Mouse (Mus musculus): ENCODE measurements around the gene Arhgap21. TPM values are rescaled to one million over a fixed set of nuclear protein-coding genes. Genes with fewer than 3 reads are reported as not detected.
A peak's percentile ranks its signal among the peaks of the same experiment; 100 is the strongest.

Arhgap21 gene
- polyA plus RNA-seq, 1 experiment from 2014 or later = 11.8 TPM

- Histone ChIP-seq H3K9ac (no peak overlapping the region), H3K4me3 (no peak overlapping the region), H3K4me2 (no peak overlapping the region), H3K9me3 (no peaks in the 10 kb centered on the region), H3K36me3 (no peaks in the 10 kb centered on the region), H3K4me1 (peaks cover 7% of the 10 kb centered on the region; the same call in 1 of the 2 replicates), H3K27ac (no peak overlapping the region), H3K27me3 (no peaks in the 10 kb centered on the region)
- 39% methylated on average over 3 of the region's 3 CpGs for WGBS
- ATAC-seq (ENCODE audit: borderline replicate concordance, extremely low read depth, low FRiP score, low TSS enrichment) = peak; percentile 71
Observed at GRCm38 (mm10) chr2:20987822-20988221, 19.1 kb upstream of the Arhgap21 start.

DNA sequence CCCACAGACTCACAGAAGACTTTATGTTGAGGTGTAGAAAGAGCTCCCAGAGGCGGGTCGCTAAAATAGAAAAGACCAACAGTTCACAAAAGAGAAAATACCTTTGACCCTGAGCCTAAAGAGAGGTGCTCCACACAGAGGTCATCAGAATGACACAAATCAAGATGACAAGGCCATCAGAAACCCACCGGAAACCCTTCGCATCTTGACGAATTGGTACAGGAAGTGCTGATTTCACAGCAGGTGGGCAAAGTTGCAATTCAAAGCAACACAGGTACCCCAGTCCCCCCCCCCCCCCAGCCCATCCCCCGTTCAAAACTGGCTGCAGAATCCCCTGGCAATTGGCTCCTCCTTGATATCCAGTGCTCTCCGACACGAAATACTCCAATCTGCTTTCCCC is 10.0 kb upstream of the Arhgap21 start:
- no peak overlapping the region for H3K4me3 ChIP-seq
- no peaks in the 10 kb centered on the region for H3K4me1 ChIP-seq
- ATAC-seq (ENCODE audit: borderline replicate concordance, extremely low read depth, low FRiP score, low TSS enrichment) = no peak
- H3K36me3 ChIP-seq = no peaks in the 10 kb centered on the region
- WGBS = 67% methylated on average over 8 of the region's 8 CpGs
- no peak overlapping the region for H3K9ac ChIP-seq
- H3K27ac ChIP-seq = no peak overlapping the region
- H3K4me2 ChIP-seq = no peak overlapping the region
- H3K9me3 ChIP-seq = no peaks in the 10 kb centered on the region
- no peaks in the 10 kb centered on the region for H3K27me3 ChIP-seq

- H3K4me2 ChIP-seq = no peak overlapping the region
- H3K27ac ChIP-seq = no peak overlapping the region
- H3K9me3 ChIP-seq = no peaks in the 10 kb centered on the region
- H3K36me3 ChIP-seq = no peaks in the 10 kb centered on the region
- no peaks in the 10 kb centered on the region for H3K27me3 ChIP-seq
- no peak for ATAC-seq (ENCODE audit: borderline replicate concordance, extremely low read depth, low FRiP score, low TSS enrichment)
- no peaks in the 10 kb centered on the region for H3K4me1 ChIP-seq
- H3K9ac ChIP-seq = no peak overlapping the region
- H3K4me3 ChIP-seq = no peak overlapping the region
Observed at GRCm38 (mm10) chr2:20977051-20977450, 8.4 kb upstream of the Arhgap21 start.

GRCm38 (mm10) chr2:20973513-20973912 is 4.8 kb upstream of the Arhgap21 start:
- H3K4me3 ChIP-seq = no peak overlapping the region
- no peak overlapping the region for H3K27ac ChIP-seq
- peaks cover 4% of the 10 kb centered on the region for H3K4me1 ChIP-seq
- H3K27me3 ChIP-seq = no peaks in the 10 kb centered on the region
- no peaks in the 10 kb centered on the region for H3K36me3 ChIP-seq
- ATAC-seq (ENCODE audit: borderline replicate concordance, extremely low read depth, low FRiP score, low TSS enrichment) = no peak
- 71% methylated on average over 3 of the region's 3 CpGs for WGBS
- H3K4me2 ChIP-seq = no peak overlapping the region
- H3K9ac ChIP-seq = no peak overlapping the region
- H3K9me3 ChIP-seq = no peaks in the 10 kb centered on the region

GRCm38 (mm10) chr2:20972180-20972579 is 3.5 kb upstream of the Arhgap21 start:
- Histone ChIP-seq H3K9ac (no peak overlapping the region), H3K9me3 (no peaks in the 10 kb centered on the region), H3K4me1 (peaks cover 4% of the 10 kb centered on the region), H3K4me2 (no peak overlapping the region), H3K4me3 (no peak overlapping the region), H3K27ac (no peak overlapping the region), H3K36me3 (no peaks in the 10 kb centered on the region), H3K27me3 (no peaks in the 10 kb centered on the region)
- no peak for ATAC-seq (ENCODE audit: borderline replicate concordance, extremely low read depth, low FRiP score, low TSS enrichment)
- WGBS = 40% methylated on average over 1 of the region's 1 CpGs

DNA sequence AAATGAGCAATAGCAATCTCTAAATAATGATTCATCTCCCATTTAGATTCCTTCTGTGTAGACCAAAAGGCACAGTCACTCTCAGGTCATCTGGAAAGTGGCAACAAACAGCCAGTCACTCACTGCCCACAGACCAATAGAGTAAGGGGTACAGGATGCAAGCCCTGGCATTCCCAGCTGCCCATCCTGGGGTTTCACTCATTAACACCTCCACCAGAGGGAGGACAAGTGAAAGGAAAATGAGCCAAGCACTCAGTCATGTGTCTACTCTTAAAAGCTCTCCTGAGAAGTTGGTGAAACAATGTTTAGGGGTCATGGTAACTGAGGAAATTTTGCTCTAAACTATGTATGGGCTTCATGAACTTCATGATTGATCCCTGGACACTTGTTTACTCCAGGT is 2.9 kb upstream of the Arhgap21 start:
- Histone ChIP-seq H3K4me3 (no peak overlapping the region), H3K27ac (no peak overlapping the region), H3K4me2 (no peak overlapping the region), H3K27me3 (no peaks in the 10 kb centered on the region), H3K9ac (no peak overlapping the region), H3K9me3 (no peaks in the 10 kb centered on the region), H3K4me1 (peaks cover 9% of the 10 kb centered on the region), H3K36me3 (no peaks in the 10 kb centered on the region)
- ATAC-seq (ENCODE audit: borderline replicate concordance, extremely low read depth, low FRiP score, low TSS enrichment) = no peak

GRCm38 (mm10) chr2:20969201-20970200 is 820 bp upstream of the Arhgap21 start:
- Histone ChIP-seq H3K4me1 (peaks cover 26% of the 10 kb centered on the region), H3K9ac (peak overlapping the region; percentile 98), H3K9me3 (no peaks in the 10 kb centered on the region), H3K27me3 (no peaks in the 10 kb centered on the region), H3K36me3 (no peaks in the 10 kb centered on the region), H3K4me3 (peak overlapping the region; percentile 88), H3K4me2 (peak overlapping the region; percentile 77), H3K27ac (peak overlapping the region; percentile 97)
- WGBS = under 1% methylated on average over 49 of the region's 49 CpGs
- peak; percentile 97 for ATAC-seq (ENCODE audit: borderline replicate concordance, extremely low read depth, low FRiP score, low TSS enrichment)

- peaks cover 38% of the 10 kb centered on the region for H3K4me1 ChIP-seq
- H3K4me3 ChIP-seq = peak overlapping the region; percentile 88
- under 1% methylated on average over 48 of the region's 57 CpGs for WGBS
- no peaks in the 10 kb centered on the region for H3K36me3 ChIP-seq
- H3K27me3 ChIP-seq = no peaks in the 10 kb centered on the region
- peak overlapping the region; percentile 77 for H3K4me2 ChIP-seq
- H3K9ac ChIP-seq = peak overlapping the region; percentile 98
- ATAC-seq (ENCODE audit: borderline replicate concordance, extremely low read depth, low FRiP score, low TSS enrichment) = no peak
- H3K27ac ChIP-seq = peak overlapping the region; percentile 97
- no peaks in the 10 kb centered on the region for H3K9me3 ChIP-seq
Observed at GRCm38 (mm10) chr2:20967646-20968351, 882 bp downstream of the Arhgap21 start.

GRCm38 (mm10) chr2:20967101-20967645 is 1.5 kb downstream of the Arhgap21 start:
- no peak for ATAC-seq (ENCODE audit: borderline replicate concordance, extremely low read depth, low FRiP score, low TSS enrichment)
- H3K27ac ChIP-seq = peak overlapping the region; percentile 97
- no peaks in the 10 kb centered on the region for H3K36me3 ChIP-seq
- H3K4me1 ChIP-seq = peaks cover 45% of the 10 kb centered on the region
- WGBS = 1% methylated on average over 13 of the region's 13 CpGs
- H3K4me3 ChIP-seq = peak overlapping the region; percentile 88
- peak overlapping the region; percentile 77 for H3K4me2 ChIP-seq
- no peaks in the 10 kb centered on the region for H3K9me3 ChIP-seq
- no peaks in the 10 kb centered on the region for H3K27me3 ChIP-seq
- peak overlapping the region; percentile 98 for H3K9ac ChIP-seq

DNA sequence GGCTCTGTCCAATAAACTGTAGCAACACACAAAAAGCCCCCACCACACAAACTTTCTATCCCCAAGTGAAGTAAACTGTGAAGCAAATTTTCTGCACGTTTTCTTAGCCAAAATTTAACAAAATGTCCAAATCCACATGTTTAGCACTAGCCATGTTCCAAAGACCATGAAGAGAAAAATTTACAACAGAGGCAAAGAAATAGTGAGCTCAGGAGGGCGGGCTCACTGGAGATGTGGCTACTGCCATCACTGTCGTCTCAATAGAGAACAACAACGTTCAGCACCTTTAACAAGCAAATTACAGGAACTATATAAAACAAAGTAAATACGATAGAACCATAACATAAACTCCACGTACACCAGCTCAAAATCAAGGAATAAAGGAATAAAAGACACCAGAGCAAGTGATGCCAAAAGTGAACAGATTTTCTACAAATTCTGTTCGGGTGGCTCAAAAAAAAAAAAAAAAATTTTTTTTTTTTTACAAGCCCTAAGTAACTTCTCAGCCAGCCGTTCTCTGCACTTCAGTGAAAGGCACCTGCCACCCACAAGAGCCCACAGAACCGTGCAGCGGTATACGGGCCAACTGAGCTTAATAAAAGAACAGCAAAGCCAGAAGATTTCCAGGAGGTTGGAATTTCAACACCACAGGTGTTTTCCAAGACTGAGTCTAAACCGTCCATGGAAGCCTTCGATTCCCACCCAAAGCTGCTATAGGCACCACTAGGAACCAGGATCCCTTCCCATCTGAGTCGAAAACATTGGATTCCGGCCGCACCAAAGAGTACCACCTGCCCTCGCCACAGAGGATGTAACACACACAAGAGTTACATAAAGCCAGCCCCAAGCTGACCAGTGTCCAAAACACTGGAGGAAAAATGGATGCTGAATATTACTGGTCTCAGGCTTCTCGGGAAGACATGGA is 2.2 kb downstream of the Arhgap21 start:
- ATAC-seq (ENCODE audit: borderline replicate concordance, extremely low read depth, low FRiP score, low TSS enrichment) = no peak
- Histone ChIP-seq H3K27me3 (no peaks in the 10 kb centered on the region), H3K4me2 (peak overlapping the region; percentile 77), H3K9me3 (no peaks in the 10 kb centered on the region), H3K27ac (peak overlapping the region; percentile 97; the same call in 1 of the 2 replicates), H3K4me3 (peak overlapping the region; percentile 88), H3K36me3 (no peaks in the 10 kb centered on the region), H3K9ac (peak overlapping the region; percentile 98), H3K4me1 (peaks cover 50% of the 10 kb centered on the region)
- WGBS = 26% methylated on average over 18 of the region's 18 CpGs

DNA sequence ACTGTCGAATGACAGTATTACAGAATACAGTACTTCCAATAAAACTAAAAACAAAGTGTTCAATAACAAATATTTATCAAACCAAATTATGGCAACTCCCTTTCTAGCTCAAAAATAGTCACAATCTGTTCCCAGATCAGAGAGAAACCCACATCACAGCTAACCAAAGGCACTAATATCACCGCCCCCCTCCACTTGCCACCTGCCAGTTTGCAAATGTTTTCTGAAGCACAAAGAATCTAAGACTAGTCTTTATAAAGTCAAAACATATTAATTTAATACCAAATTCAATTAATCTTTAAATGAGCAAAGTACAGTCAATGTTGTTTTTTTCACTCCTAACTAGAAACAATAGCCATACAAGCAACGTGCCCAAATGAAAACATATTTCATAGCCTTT is 3.3 kb downstream of the Arhgap21 start:
- Histone ChIP-seq H3K4me3 (peak overlapping the region; percentile 88; the same call in 1 of the 2 replicates), H3K9me3 (no peaks in the 10 kb centered on the region), H3K27ac (no peak overlapping the region), H3K9ac (no peak overlapping the region), H3K27me3 (no peaks in the 10 kb centered on the region), H3K36me3 (no peaks in the 10 kb centered on the region), H3K4me1 (peaks cover 59% of the 10 kb centered on the region), H3K4me2 (peak overlapping the region; percentile 77)
- WGBS = 73% methylated on average over 3 of the region's 3 CpGs
- no peak for ATAC-seq (ENCODE audit: borderline replicate concordance, extremely low read depth, low FRiP score, low TSS enrichment)

All from lung, embryonic 15.5 days (tissue).